Mouse (Mus musculus): ENCODE results near the gene Slc38a9. TPM values are rescaled to one million over a fixed set of nuclear protein-coding genes. Genes with fewer than 3 reads are reported as not detected.

The Slc38a9 gene
- polyA plus RNA-seq (2015; fragmentation: Nextera tagmentation; extraction: Ambion mirVana) = 11.2 and 14.4 TPM in 2 replicates

DNA sequence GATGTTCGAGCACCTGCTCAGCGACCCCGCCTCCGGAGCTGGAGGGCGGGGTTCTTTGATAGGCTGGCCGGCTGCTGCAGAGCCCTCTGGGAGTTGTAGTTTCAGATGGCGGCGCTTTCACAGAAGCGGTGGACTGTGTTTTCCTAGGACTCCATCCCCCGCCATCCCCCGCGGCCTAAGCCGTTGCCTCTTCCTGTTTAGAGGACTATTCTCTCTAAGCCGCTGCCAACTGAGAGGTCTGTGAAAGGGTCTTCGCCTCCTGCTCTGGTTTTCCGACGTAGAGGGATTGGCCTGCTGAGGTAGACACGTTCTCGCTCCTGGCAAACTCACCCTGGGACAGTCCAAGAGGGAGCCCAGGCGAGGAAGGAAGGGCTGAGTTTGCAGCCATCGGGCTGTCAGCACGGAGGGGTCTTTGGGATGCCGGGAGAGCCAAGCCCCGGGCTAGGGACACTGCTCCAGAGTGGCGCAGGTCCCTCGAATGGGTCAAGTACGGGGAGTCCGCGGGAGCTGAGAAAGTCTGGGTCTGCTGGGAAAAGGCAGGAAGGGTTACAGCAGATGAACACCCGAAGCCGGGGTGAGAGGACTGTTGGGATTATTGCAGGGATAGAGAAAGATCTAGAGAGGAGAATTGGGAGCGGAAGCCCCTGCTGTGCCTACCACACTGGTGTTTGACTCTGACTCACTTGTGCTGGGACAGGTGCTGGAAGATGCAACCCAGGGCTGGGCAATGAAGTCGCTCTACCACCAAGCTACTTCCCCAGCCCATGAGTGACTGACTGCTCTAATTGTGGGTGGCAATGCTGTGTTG, at the start of gene Slc38a9:
Slc38a9 (plus strand) TSS at position 178 of the 808 bp plus-strand sequence.
- H3K27ac ChIP-seq = peak within 1 kb of the TSS; percentile 77
- WGBS = under 1% methylated on average over 33 of the region's 33 CpGs
- no peaks in the 10 kb centered on the region for H3K27me3 ChIP-seq
- peak within 1 kb of the TSS; percentile 91 for H3K4me2 ChIP-seq
- peaks cover 11% of the 10 kb centered on the region for H3K4me1 ChIP-seq (replicated peaks)
- no peaks in the 10 kb centered on the region for H3K36me3 ChIP-seq
- H3K9me3 ChIP-seq (replicated peaks) = no peaks in the 10 kb centered on the region
- ATAC-seq (replicated peaks; ENCODE audit: insufficient number of reproducible peaks, insufficient read depth, low FRiP score, low read depth) = peak; percentile 98
- peak within 1 kb of the TSS; percentile 85 for H3K9ac ChIP-seq
- H3K4me3 ChIP-seq = peak within 1 kb of the TSS; percentile 82

GRCm38 (mm10) chr13:112621592-112621991, 39.0 kb upstream of the Slc38a9 start:
- no peaks in the 10 kb centered on the region for H3K36me3 ChIP-seq
- 73% methylated on average over 3 of the region's 3 CpGs for WGBS
- no peaks in the 10 kb centered on the region for H3K9me3 ChIP-seq (replicated peaks)
- H3K4me3 ChIP-seq = no peak overlapping the region
- ATAC-seq (replicated peaks; ENCODE audit: insufficient number of reproducible peaks, insufficient read depth, low FRiP score, low read depth) = no peak
- H3K27ac ChIP-seq = no peak overlapping the region
- H3K4me2 ChIP-seq = no peak overlapping the region
- H3K4me1 ChIP-seq (replicated peaks) = no peaks in the 10 kb centered on the region
- H3K9ac ChIP-seq = no peak overlapping the region
- no peaks in the 10 kb centered on the region for H3K27me3 ChIP-seq

DNA sequence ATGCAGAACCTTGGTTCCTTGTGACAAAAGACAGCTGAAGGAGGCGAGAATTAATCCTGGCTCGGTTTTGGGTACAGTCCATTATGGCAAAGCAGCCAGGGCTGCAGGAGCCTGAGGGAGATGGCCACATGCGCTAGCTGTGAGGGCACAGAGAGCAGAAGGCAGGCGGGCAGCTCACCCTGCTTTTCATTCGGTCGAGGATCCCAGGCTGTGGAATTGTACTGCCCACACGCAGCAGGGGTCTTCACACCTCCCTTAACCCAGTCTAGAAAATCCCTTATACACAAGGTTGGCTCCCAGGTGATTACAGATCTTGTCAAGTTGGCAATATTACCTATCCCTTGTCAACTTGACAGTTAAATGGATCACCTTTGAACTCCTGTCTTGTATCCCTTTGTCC, 36.9 kb upstream of the Slc38a9 start:
- Histone ChIP-seq H3K4me3 (no peak overlapping the region), H3K4me2 (no peak overlapping the region), H3K27me3 (no peaks in the 10 kb centered on the region), H3K36me3 (no peaks in the 10 kb centered on the region), H3K9ac (no peak overlapping the region), H3K4me1 (replicated peaks) (no peaks in the 10 kb centered on the region), H3K27ac (no peak overlapping the region), H3K9me3 (replicated peaks) (no peaks in the 10 kb centered on the region)
- no peak for ATAC-seq (replicated peaks; ENCODE audit: insufficient number of reproducible peaks, insufficient read depth, low FRiP score, low read depth)
- WGBS = 59% methylated on average over 7 of the region's 7 CpGs

GRCm38 (mm10) chr13:112624622-112625021, 35.9 kb upstream of the Slc38a9 start:
- no peak for ATAC-seq (replicated peaks; ENCODE audit: insufficient number of reproducible peaks, insufficient read depth, low FRiP score, low read depth)
- Histone ChIP-seq H3K27ac (no peak overlapping the region), H3K9ac (no peak overlapping the region), H3K4me3 (no peak overlapping the region), H3K9me3 (replicated peaks) (no peaks in the 10 kb centered on the region), H3K4me2 (no peak overlapping the region), H3K36me3 (no peaks in the 10 kb centered on the region), H3K27me3 (no peaks in the 10 kb centered on the region), H3K4me1 (replicated peaks) (no peaks in the 10 kb centered on the region)
- WGBS = 65% methylated on average over 3 of the region's 3 CpGs

- Histone ChIP-seq H3K4me3 (no peak overlapping the region), H3K4me2 (no peak overlapping the region), H3K9ac (no peak overlapping the region), H3K9me3 (replicated peaks) (no peaks in the 10 kb centered on the region), H3K4me1 (replicated peaks) (no peaks in the 10 kb centered on the region), H3K27ac (no peak overlapping the region), H3K27me3 (no peaks in the 10 kb centered on the region), H3K36me3 (no peaks in the 10 kb centered on the region)
- no peak for ATAC-seq (replicated peaks; ENCODE audit: insufficient number of reproducible peaks, insufficient read depth, low FRiP score, low read depth)
Observed at GRCm38 (mm10) chr13:112625566-112625965, 35.0 kb upstream of the Slc38a9 start.

DNA sequence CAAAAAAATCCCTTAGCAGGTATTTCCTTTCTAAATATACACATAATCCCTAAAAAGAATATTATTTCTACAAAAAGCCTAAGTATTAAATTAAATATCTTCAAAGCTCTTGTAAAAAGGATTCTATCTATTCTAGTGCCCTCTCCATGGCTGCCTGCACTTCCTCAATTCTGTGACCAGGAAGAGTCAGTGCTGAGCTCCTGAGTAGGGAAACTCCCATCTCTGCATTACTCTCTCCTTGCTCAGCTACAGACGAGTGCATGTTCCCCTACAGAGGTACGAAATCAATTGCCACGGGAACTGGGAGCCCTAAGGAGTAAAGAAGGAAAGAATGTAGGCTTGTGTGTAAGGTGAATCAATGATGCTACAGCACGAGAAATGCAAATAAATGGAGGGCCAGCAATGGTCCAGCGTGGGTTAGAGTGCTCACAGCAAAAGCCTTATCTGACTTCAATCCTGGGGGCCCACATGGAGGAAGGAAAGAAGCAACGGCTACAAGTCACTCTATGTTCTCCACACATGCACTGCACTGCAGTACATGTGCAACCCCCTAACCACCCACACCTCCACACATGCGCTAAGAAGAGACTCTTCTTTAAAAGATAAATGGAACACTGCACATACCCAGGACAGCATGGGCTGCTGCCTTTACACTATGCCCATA, 25.2 kb upstream of the Slc38a9 start:
- 60% methylated on average over 7 of the region's 7 CpGs for WGBS
- no peaks in the 10 kb centered on the region for H3K9me3 ChIP-seq (replicated peaks)
- ATAC-seq (replicated peaks; ENCODE audit: insufficient number of reproducible peaks, insufficient read depth, low FRiP score, low read depth) = no peak
- no peak overlapping the region for H3K4me2 ChIP-seq
- no peaks in the 10 kb centered on the region for H3K27me3 ChIP-seq
- H3K9ac ChIP-seq = no peak overlapping the region
- H3K4me1 ChIP-seq (replicated peaks) = no peaks in the 10 kb centered on the region
- no peaks in the 10 kb centered on the region for H3K36me3 ChIP-seq
- no peak overlapping the region for H3K27ac ChIP-seq
- no peak overlapping the region for H3K4me3 ChIP-seq

- Histone ChIP-seq H3K9me3 (replicated peaks) (no peaks in the 10 kb centered on the region), H3K4me3 (no peak overlapping the region), H3K27ac (no peak overlapping the region), H3K4me2 (no peak overlapping the region), H3K4me1 (replicated peaks) (no peaks in the 10 kb centered on the region), H3K9ac (no peak overlapping the region), H3K36me3 (no peaks in the 10 kb centered on the region), H3K27me3 (no peaks in the 10 kb centered on the region)
- no peak for ATAC-seq (replicated peaks; ENCODE audit: insufficient number of reproducible peaks, insufficient read depth, low FRiP score, low read depth)
- WGBS = 33% methylated on average over 3 of the region's 3 CpGs
Observed at GRCm38 (mm10) chr13:112636498-112636897, 24.1 kb upstream of the Slc38a9 start.

- Histone ChIP-seq H3K4me2 (no peak overlapping the region), H3K9ac (no peak overlapping the region), H3K4me1 (replicated peaks) (no peaks in the 10 kb centered on the region), H3K4me3 (no peak overlapping the region), H3K9me3 (replicated peaks) (no peaks in the 10 kb centered on the region), H3K27me3 (no peaks in the 10 kb centered on the region), H3K27ac (no peak overlapping the region), H3K36me3 (no peaks in the 10 kb centered on the region)
- ATAC-seq (replicated peaks; ENCODE audit: insufficient number of reproducible peaks, insufficient read depth, low FRiP score, low read depth) = no peak
- 64% methylated on average over 4 of the region's 4 CpGs for WGBS
Observed at GRCm38 (mm10) chr13:112639111-112639510, 21.4 kb upstream of the Slc38a9 start.

DNA sequence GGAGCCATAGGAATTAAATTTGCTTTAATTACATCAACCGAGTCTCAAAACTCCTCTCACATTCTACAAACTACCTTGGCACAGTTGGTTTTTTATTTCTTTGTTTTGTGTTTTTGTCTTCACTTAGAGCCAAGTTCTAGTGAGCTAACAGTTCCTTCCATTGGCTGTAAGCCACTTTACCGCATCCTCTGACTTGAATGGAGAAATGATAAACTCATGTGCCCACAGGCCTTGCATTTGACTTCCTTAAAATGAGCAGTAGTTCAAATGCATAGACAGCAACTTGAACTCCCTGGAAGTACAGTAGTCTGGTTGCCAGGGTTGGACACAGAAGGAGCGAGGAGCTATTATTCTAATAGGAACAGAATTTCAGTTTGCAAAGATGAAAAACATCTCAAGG, 17.7 kb upstream of the Slc38a9 start:
- Histone ChIP-seq H3K36me3 (no peaks in the 10 kb centered on the region), H3K4me2 (no peak overlapping the region), H3K9me3 (replicated peaks) (no peaks in the 10 kb centered on the region), H3K4me1 (replicated peaks) (no peaks in the 10 kb centered on the region), H3K27me3 (no peaks in the 10 kb centered on the region), H3K4me3 (no peak overlapping the region), H3K27ac (no peak overlapping the region), H3K9ac (no peak overlapping the region)
- 80% methylated on average over 3 of the region's 3 CpGs for WGBS
- ATAC-seq (replicated peaks; ENCODE audit: insufficient number of reproducible peaks, insufficient read depth, low FRiP score, low read depth) = no peak

- no peak overlapping the region for H3K9ac ChIP-seq
- H3K27me3 ChIP-seq = no peaks in the 10 kb centered on the region
- no peaks in the 10 kb centered on the region for H3K4me1 ChIP-seq (replicated peaks)
- H3K4me2 ChIP-seq = no peak overlapping the region
- WGBS = 83% methylated on average over 3 of the region's 3 CpGs
- no peaks in the 10 kb centered on the region for H3K9me3 ChIP-seq (replicated peaks)
- no peaks in the 10 kb centered on the region for H3K36me3 ChIP-seq
- no peak for ATAC-seq (replicated peaks; ENCODE audit: insufficient number of reproducible peaks, insufficient read depth, low FRiP score, low read depth)
- no peak overlapping the region for H3K4me3 ChIP-seq
- H3K27ac ChIP-seq = no peak overlapping the region
Observed at GRCm38 (mm10) chr13:112644996-112645395, 15.6 kb upstream of the Slc38a9 start.

DNA sequence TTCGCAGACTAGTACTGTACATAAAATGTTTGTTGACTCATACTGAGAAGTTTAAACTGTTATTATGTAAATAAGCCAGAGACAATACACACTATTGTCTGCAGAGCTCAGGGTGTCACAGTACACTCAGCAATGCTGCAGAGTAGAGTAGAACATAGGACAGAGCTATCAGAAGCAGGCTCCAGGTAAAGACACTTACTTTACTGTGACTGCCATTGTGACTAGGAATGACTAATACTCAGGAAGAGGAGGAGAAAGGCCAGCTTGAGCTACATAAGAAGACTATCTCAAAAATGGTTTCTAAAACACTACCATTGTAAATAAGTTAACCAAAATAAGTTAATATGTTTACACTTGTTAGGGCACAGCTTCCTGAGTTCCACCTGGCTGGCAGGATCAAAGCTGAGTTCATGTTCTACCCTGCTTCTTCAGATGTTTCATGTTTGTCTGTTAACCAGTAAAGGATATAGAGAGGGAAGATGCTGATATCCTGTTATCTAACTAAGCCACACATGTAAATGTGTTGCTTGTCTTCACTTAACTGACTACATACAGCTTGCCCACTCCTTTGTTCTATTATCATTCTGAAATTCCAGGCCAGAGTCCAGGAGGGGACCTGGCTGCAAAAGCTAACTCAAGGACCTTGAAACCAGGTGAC, 14.9 kb upstream of the Slc38a9 start:
- Histone ChIP-seq H3K9ac (no peak overlapping the region), H3K9me3 (replicated peaks) (no peaks in the 10 kb centered on the region), H3K4me3 (no peak overlapping the region), H3K36me3 (no peaks in the 10 kb centered on the region), H3K27ac (no peak overlapping the region), H3K4me2 (no peak overlapping the region), H3K27me3 (no peaks in the 10 kb centered on the region), H3K4me1 (replicated peaks) (no peaks in the 10 kb centered on the region)
- ATAC-seq (replicated peaks; ENCODE audit: insufficient number of reproducible peaks, insufficient read depth, low FRiP score, low read depth) = no peak
- WGBS = 89% methylated on average over 1 of the region's 1 CpGs
